Mouse (Mus musculus) kidney, embryonic 14.5 days (tissue): ENCODE measurements around the gene Atxn1. TPM values are rescaled to one million over a fixed set of nuclear protein-coding genes. Genes with fewer than 3 reads are reported as not detected.

Experiments used
- ATAC-seq: fragments of 200-750 bp; cut with Nextera tagmentation; 2 replicates; pipeline ENCODE4 v1.8.0; 2017; ENCODE audit warnings: moderate number of reproducible peaks, mild to moderate bottlenecking, moderate TSS enrichment, moderate library complexity; ENCODE audit not compliant: low FRiP score, low TSS enrichment
- H3K27ac ChIP-seq: fragments of 300-500 bp; sonication (generic); 2 replicates; pipeline ENCODE4 v1.5.1; 2014; ENCODE audit warnings: low read depth, mild to moderate bottlenecking, low read length, moderate library complexity, mixed read lengths
- H3K27me3 ChIP-seq: fragments of 300-500 bp; sonication (generic); 2 replicates; pipeline ENCODE4 v1.6.1; 2014; ENCODE audit warnings: mild to moderate bottlenecking, low read length; ENCODE audit not compliant: control insufficient read depth, insufficient read depth
- H3K36me3 ChIP-seq: fragments of 300-500 bp; sonication (generic); 2 replicates; pipeline ENCODE4 v1.6.1; 2014; ENCODE audit warnings: low read length, mixed read lengths; ENCODE audit not compliant: control insufficient read depth, insufficient read depth
- H3K4me1 ChIP-seq: fragments of 300-500 bp; sonication (generic); 2 replicates; pipeline ENCODE4 v1.6.1; 2014; ENCODE audit warnings: low read length, mixed read lengths; ENCODE audit not compliant: control insufficient read depth, insufficient read depth
- H3K4me2 ChIP-seq: fragments of 300-500 bp; sonication (generic); replicated peaks from 2 replicates; pipeline ENCODE4 v1.6.1; 2014; ENCODE audit warnings: low read depth, mild to moderate bottlenecking, low read length
- H3K4me3 ChIP-seq: fragments of 300-500 bp; sonication (generic); 2 replicates; pipeline ENCODE4 v1.5.1; 2014; ENCODE audit warnings: mild to moderate bottlenecking, low read length
- H3K9ac ChIP-seq: fragments of 300-500 bp; sonication (generic); 2 replicates; pipeline ENCODE4 v1.6.1; 2014; ENCODE audit warnings: low read depth, mild to moderate bottlenecking, low read length, moderate library complexity
- H3K9me3 ChIP-seq: fragments of 300-500 bp; sonication (generic); 2 replicates; pipeline ENCODE4 v1.6.1; 2016; ENCODE audit warnings: low read length; ENCODE audit not compliant: control insufficient read depth
- WGBS: fragments of 180-500 bp; shearing (Covaris S2); extraction: QIAGEN DNeasy Blood & Tissue Kit; methylation state at CpG from one replicate; pipeline ENCODE4 v1.1.7; 2014; 5-methylcytosine and 5-hydroxymethylcytosine counted together
- polyA plus RNA-seq: library from polyadenylated mRNA; unstranded; fragments of >200 nt; fragmentation: Nextera tagmentation; extraction: Ambion mirVana; gene quantifications from 2 replicates; pipeline ENCODE4 v1.2.1, GENCODE M21; 2014

Atxn1 gene
- polyA plus RNA-seq, 1 experiment from 2014 or later = 4.0 TPM

GRCm38 (mm10) chr13:45722885-45723284 is 241.9 kb downstream of the Atxn1 start:
- ATAC-seq = no peak
- 85% methylated on average over 5 of the region's 5 CpGs for WGBS
- Histone ChIP-seq H3K36me3 (no peaks in the 10 kb centered on the region), H3K4me2 (no peak overlapping the region), H3K27ac (no peak overlapping the region), H3K4me1 (no peaks in the 10 kb centered on the region), H3K4me3 (no peak overlapping the region), H3K9me3 (no peaks in the 10 kb centered on the region), H3K27me3 (no peaks in the 10 kb centered on the region), H3K9ac (no peak overlapping the region)

GRCm38 (mm10) chr13:45721621-45722020 is 243.2 kb downstream of the Atxn1 start:
- no peak for ATAC-seq
- no peaks in the 10 kb centered on the region for H3K4me1 ChIP-seq
- no peak overlapping the region for H3K4me3 ChIP-seq
- H3K36me3 ChIP-seq = no peaks in the 10 kb centered on the region
- H3K4me2 ChIP-seq = no peak overlapping the region
- H3K9ac ChIP-seq = no peak overlapping the region
- no peaks in the 10 kb centered on the region for H3K9me3 ChIP-seq
- no peaks in the 10 kb centered on the region for H3K27me3 ChIP-seq
- no peak overlapping the region for H3K27ac ChIP-seq
- WGBS = 58% methylated on average over 8 of the region's 8 CpGs

DNA sequence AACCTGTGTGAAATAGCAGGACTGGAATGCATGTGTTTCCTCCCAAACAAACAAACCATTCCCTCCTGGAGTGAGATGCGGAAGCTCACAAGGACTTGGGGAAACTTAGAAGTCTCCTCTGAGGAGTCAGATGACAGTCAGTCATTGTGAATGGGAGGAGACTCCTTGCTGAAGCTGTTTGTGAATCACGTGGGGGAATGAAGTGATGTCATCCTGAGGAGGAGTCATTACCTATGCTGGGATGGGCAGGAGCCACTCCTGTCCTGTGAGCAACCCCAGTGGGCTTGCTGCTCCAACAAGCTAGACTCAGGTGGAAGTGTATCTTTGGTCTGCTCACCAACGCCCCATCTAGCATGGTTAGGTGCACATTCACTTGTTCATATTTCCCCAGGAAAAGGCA is 246.0 kb downstream of the Atxn1 start:
- ATAC-seq = no peak
- Histone ChIP-seq H3K27ac (no peak overlapping the region), H3K27me3 (no peaks in the 10 kb centered on the region), H3K4me3 (no peak overlapping the region), H3K9ac (no peak overlapping the region), H3K4me1 (no peaks in the 10 kb centered on the region), H3K36me3 (no peaks in the 10 kb centered on the region), H3K9me3 (no peaks in the 10 kb centered on the region), H3K4me2 (no peak overlapping the region)
- WGBS = 42% methylated on average over 3 of the region's 3 CpGs

DNA sequence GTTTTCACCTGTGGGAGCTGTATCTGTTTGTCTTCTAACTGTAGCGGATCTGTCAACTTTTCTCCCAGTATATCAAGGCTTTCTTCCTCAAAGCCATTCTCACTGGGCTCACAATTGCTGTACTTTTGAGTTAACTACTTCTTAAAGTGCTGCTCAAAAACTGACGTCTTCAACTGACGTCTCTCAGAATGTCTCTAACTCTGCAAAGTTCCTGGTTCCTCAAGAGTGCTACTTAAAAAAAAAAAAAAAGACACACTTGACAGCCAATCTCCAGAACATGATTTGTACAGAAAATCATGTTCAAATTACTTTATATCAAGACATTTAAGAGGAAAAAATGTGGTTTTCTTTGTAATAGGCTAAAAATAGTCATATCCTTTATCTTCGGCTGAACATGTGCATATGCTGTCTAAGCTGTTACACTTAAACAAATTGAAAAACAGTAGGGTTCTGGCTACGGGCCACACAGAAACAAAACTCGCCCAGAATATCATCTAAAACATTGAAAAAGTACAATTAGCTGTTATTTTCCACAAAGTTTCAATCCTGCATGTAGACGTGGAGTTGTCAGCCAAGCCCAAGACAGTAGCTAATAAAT is 249.1 kb downstream of the Atxn1 start:
- Histone ChIP-seq H3K4me3 (no peak overlapping the region), H3K36me3 (no peaks in the 10 kb centered on the region), H3K4me2 (no peak overlapping the region), H3K9me3 (no peaks in the 10 kb centered on the region), H3K4me1 (no peaks in the 10 kb centered on the region), H3K9ac (no peak overlapping the region), H3K27ac (no peak overlapping the region), H3K27me3 (no peaks in the 10 kb centered on the region)
- ATAC-seq = no peak
- WGBS = 64% methylated on average over 7 of the region's 7 CpGs

- Histone ChIP-seq H3K27me3 (no peaks in the 10 kb centered on the region), H3K9ac (no peak overlapping the region), H3K27ac (no peak overlapping the region), H3K4me1 (no peaks in the 10 kb centered on the region), H3K4me2 (no peak overlapping the region), H3K4me3 (no peak overlapping the region), H3K36me3 (no peaks in the 10 kb centered on the region), H3K9me3 (no peaks in the 10 kb centered on the region)
- ATAC-seq = no peak
- WGBS = 89% methylated on average over 8 of the region's 8 CpGs
These were observed 254.8 kb downstream of the Atxn1 start for GRCm38 (mm10) chr13:45710041-45710440.

GRCm38 (mm10) chr13:45709402-45709801 is 255.4 kb downstream of the Atxn1 start:
- Histone ChIP-seq H3K9ac (no peak overlapping the region), H3K4me1 (no peaks in the 10 kb centered on the region), H3K36me3 (no peaks in the 10 kb centered on the region), H3K27ac (no peak overlapping the region), H3K4me2 (no peak overlapping the region), H3K4me3 (no peak overlapping the region), H3K27me3 (no peaks in the 10 kb centered on the region), H3K9me3 (no peaks in the 10 kb centered on the region)
- no peak for ATAC-seq
- 67% methylated on average over 11 of the region's 11 CpGs for WGBS

DNA sequence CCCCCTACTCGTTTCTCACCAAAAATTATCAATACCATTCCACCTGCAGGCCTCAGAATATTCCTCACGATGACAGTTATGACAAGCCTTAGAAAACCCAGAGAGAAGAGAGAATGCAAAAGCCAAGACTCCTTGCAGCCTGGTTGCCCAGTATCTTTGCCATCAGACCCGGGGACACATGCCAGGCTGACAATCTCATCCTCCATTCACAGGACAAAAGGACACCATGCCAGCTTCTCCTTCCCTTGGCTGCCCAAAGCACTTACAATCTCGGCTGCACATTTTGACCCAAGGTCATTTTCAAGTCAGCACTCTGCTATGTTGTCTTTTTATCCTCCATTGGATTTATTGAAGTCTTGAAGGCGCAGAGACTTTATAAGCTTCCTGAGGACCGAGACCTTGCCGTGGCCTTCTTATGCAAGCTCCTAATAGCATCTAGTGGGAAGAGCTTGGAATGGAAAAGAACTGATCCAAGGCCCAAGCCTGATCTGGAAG is 263.5 kb downstream of the Atxn1 start:
- Histone ChIP-seq H3K4me3 (no peak overlapping the region), H3K4me2 (no peak overlapping the region), H3K9me3 (no peaks in the 10 kb centered on the region), H3K36me3 (no peaks in the 10 kb centered on the region), H3K4me1 (no peaks in the 10 kb centered on the region), H3K9ac (no peak overlapping the region), H3K27ac (no peak overlapping the region), H3K27me3 (no peaks in the 10 kb centered on the region)
- WGBS = 61% methylated on average over 7 of the region's 7 CpGs
- ATAC-seq = no peak

DNA sequence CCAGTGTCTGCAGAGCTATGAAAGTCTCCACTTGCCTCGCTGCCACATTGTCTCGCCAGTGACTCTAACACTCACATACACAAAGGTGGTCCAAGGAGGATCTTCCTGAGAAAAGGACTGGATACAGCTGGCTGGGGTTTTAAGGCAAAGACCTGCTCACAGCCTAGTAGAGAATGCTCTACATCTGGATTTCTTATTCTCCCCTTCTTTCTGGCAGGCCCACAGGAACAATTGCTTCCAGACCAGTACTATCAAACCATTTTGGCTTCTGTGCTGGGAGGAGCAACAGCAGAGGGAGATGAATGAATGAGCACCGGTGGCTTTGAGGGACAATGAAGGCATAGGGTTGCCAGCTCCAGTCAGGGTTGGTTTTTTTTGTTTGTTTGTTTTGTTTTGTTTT is 265.8 kb downstream of the Atxn1 start:
- no peak overlapping the region for H3K9ac ChIP-seq
- no peaks in the 10 kb centered on the region for H3K4me1 ChIP-seq
- no peaks in the 10 kb centered on the region for H3K27me3 ChIP-seq
- no peak overlapping the region for H3K27ac ChIP-seq
- no peak for ATAC-seq
- H3K9me3 ChIP-seq = peaks cover 3% of the 10 kb centered on the region; the same call in 1 of the 2 replicates
- no peaks in the 10 kb centered on the region for H3K36me3 ChIP-seq
- 82% methylated on average over 3 of the region's 3 CpGs for WGBS
- H3K4me3 ChIP-seq = no peak overlapping the region
- H3K4me2 ChIP-seq = no peak overlapping the region

DNA sequence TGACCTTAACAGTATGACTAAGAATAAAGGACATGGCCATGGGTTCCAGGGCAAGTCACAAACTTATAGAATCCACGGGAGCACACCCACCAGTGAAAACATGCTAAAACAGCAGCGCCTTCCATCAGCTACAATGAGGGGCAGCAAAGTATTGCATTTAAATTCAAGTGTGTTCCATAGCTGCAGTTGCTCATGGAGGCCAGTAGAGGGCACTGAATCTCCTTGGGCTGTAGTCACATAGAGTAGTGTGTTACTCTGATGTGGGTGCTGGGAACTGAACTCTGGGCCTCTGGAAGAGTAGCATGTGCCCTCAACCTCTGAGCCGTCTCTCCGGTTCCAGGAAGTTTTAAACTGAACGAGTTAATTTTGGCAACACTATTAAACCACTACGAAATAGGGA is 268.8 kb downstream of the Atxn1 start:
- ATAC-seq = no peak

More for the DNA sequence above, 268.8 kb downstream of the Atxn1 start:
- peaks cover 3% of the 10 kb centered on the region; the same call in 1 of the 2 replicates for H3K9me3 ChIP-seq
- H3K36me3 ChIP-seq = no peaks in the 10 kb centered on the region
- no peak overlapping the region for H3K4me2 ChIP-seq
- no peak overlapping the region for H3K27ac ChIP-seq
- no peak overlapping the region for H3K9ac ChIP-seq
- H3K4me1 ChIP-seq = peaks cover 6% of the 10 kb centered on the region; the same call in 1 of the 2 replicates
- WGBS = 97% methylated on average over 6 of the region's 6 CpGs
- H3K27me3 ChIP-seq = no peaks in the 10 kb centered on the region
- H3K4me3 ChIP-seq = no peak overlapping the region
